20 mouse cellular contexts compared by ENCODE assay signal in the genomic region with DNA sequence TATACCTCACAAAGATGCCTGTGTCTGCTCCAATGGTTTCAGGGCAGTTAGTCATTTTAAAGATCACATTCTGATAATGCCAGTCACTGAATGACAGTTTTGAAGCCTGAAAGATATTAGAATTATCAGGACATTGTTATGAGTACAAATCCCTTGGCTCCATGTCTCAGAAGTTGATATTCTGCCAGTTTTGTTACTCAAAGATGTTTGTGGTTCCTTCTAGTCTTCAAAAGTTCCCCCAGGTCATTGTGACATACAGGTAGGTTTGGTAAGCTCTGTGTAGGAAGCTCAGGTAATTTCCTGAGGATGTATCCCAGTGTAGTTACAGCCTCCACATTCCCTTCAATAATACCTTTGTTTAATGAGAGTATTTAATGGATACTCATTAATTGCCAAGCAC.
DNase-seq lines count a peak whose midpoint lies in the region; ATAC-seq lines count a peak whose summit lies in the region.
"Had no signal": no experiment of that assay in that cellular context is flagged by ENCODE, and none has a peak within 500 bp of the region (broad histone marks: within the 10 kb centered on the region; RNA-seq: fewer than 3 reads in every experiment).

No protein-coding gene starts in this region.

- H3K27me3 ChIP-seq in liver, embryonic 12.5 days (replicated peaks), result no peaks in the 10 kb centered on the region
- H3K27me3 ChIP-seq: CH12.LX, Patski had no signal

- H3K4me3 ChIP-seq in liver, embryonic 12.5 days, result no peak overlapping the region

- DNase-seq in fat pad, adult 2 months (ENCODE audit: extremely low read depth, low read depth, low spot score), result peak; percentile 95
- peak; percentile 99 for DNase-seq in gonadal fat pad, adult 2 months (ENCODE audit: low read depth)
- DNase-seq: adrenal gland, adult 2 months; adrenal gland, adult 8-10 months; adrenal gland, postnatal 10 days; adrenal gland, postnatal 14 days; adrenal gland, postnatal 25 days; adrenal gland, postnatal 36 days; B cell, adult 2 months; cerebellum, adult 11 months; cerebellum, adult 11-12 months; cerebellum, adult 18-20 months; cerebellum, adult 2 months had no signal

- no peaks in the 10 kb centered on the region for H3K36me3 ChIP-seq in liver, embryonic 12.5 days
- H3K36me3 ChIP-seq: G1E had no signal

- no peak overlapping the region for H3K27ac ChIP-seq in liver, embryonic 12.5 days

- no peak overlapping the region for H3K9ac ChIP-seq in liver, embryonic 12.5 days

- no peaks in the 10 kb centered on the region for H3K9me3 ChIP-seq in liver, embryonic 12.5 days (replicated peaks)
- H3K9me3 ChIP-seq: G1E had no signal

- H3K4me1 ChIP-seq in liver, embryonic 12.5 days, result no peaks in the 10 kb centered on the region

- no peak for ATAC-seq in liver, embryonic 12.5 days
- no peak for ATAC-seq in cerebellum, adult (ENCODE audit: insufficient number of reproducible peaks, low FRiP score, low TSS enrichment)
- ATAC-seq: activated CD4-positive, CD25-positive, alpha-beta regulatory T cell, adult 4 months; CD4-positive, CD25-positive, alpha-beta regulatory T cell, adult 4 months; Patski had no signal

- no peak overlapping the region for H3K4me2 ChIP-seq in liver, embryonic 12.5 days
